Mouse (Mus musculus) midbrain, embryonic 10.5 days (tissue): ENCODE measurements around the gene Fhod1. TPM values are rescaled to one million over a fixed set of nuclear protein-coding genes. Genes with fewer than 3 reads are reported as not detected.
A peak's percentile ranks its signal among the peaks of the same experiment; 100 is the strongest.

Source experiments
- DNase-seq: peaks from one replicate; pipeline ENCODE4 v3.0.0-alpha.2; 2017; ENCODE audit warnings: low spot score
- H3K27ac ChIP-seq: fragments of 300-500 bp; sonication (generic); replicated peaks from 2 replicates; pipeline ENCODE4 v1.5.1; 2016; ENCODE audit warnings: mild to moderate bottlenecking
- H3K27me3 ChIP-seq: fragments of 300-500 bp; sonication (generic); 2 replicates; pipeline ENCODE4 v1.6.1; 2016; ENCODE audit warnings: low read depth, mild to moderate bottlenecking; ENCODE audit not compliant: poor library complexity, severe bottlenecking
- H3K36me3 ChIP-seq: fragments of 300-500 bp; sonication (generic); 2 replicates; pipeline ENCODE4 v1.6.1; 2016; ENCODE audit warnings: mild to moderate bottlenecking, moderate library complexity
- H3K4me1 ChIP-seq: fragments of 300-500 bp; sonication (generic); 2 replicates; pipeline ENCODE4 v1.6.1; 2016
- H3K4me3 ChIP-seq: fragments of 300-500 bp; sonication (generic); 2 replicates; pipeline ENCODE4 v1.5.1; 2016; ENCODE audit warnings: mild to moderate bottlenecking, moderate library complexity
- H3K9me3 ChIP-seq: fragments of 300-500 bp; sonication (generic); replicated peaks from 2 replicates; pipeline ENCODE4 v1.6.1; 2016; ENCODE audit warnings: mild to moderate bottlenecking
- WGBS: fragments of 180-500 bp; shearing (Covaris S2); methylation state at CpG from one replicate; pipeline ENCODE4 v1.1.7; 2016; 5-methylcytosine and 5-hydroxymethylcytosine counted together
- polyA plus RNA-seq: library from polyadenylated mRNA; unstranded; fragments of >200 nt; fragmentation: Nextera tagmentation; extraction: Ambion mirVana; gene quantifications from 2 replicates; pipeline ENCODE4 v1.2.1, GENCODE M21; 2016

Fhod1 gene
- 1.9 and 2.2 TPM in 2 replicates for polyA plus RNA-seq

DNA sequence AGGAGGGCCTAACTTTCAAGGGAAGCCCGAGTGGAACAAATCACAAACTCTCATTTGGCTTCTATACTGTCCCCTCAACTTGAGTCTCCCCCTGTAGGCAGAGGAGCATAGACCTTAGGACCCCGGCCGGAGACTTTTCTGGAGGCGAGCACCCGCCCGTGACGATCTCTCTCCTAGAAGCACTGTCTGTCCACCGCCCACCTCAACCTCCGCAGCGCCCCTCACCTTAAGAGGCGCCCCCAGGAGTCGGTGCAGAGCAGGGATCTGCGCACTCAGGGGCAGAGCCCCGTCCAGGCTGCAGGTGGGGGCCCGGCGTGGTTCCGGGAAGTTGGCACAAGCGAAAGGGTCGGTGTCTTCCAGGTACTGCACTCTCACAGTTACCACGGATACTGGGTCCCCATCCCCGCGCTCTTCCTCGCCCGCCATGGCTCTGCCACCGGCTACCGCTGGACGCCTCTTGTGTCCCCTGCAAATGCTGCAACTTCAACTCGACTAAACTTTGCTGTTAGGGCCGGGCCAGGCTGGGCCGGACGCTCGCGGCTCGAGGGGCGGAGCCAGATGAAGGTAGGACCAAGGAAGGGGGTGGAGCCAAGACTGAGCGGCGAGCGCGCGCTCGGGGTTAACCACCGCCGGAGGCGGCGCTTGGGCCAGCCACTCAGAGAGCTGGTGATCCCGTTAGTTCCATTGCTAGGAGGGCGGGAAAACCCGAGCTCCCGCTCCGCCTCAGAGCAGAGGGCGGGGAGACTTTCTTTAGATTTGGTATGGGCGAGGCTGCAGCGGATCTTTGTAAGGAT is at the start of gene Fhod1:
Gene Fhod1 (minus strand): TSS at position 526 of the 794 bp plus-strand sequence.
- H3K27me3 ChIP-seq, result peaks cover 21% of the 10 kb centered on the region
- H3K27ac ChIP-seq, result peak within 1 kb of the TSS; percentile 89
- DNase-seq, result peak; percentile 96
- WGBS, result under 1% methylated on average over 53 of the region's 53 CpGs
- no peaks in the 10 kb centered on the region for H3K36me3 ChIP-seq
- peak within 1 kb of the TSS; percentile 76 for H3K4me3 ChIP-seq
- no peaks in the 10 kb centered on the region for H3K9me3 ChIP-seq
- H3K4me1 ChIP-seq, result peaks cover 65% of the 10 kb centered on the region

DNA sequence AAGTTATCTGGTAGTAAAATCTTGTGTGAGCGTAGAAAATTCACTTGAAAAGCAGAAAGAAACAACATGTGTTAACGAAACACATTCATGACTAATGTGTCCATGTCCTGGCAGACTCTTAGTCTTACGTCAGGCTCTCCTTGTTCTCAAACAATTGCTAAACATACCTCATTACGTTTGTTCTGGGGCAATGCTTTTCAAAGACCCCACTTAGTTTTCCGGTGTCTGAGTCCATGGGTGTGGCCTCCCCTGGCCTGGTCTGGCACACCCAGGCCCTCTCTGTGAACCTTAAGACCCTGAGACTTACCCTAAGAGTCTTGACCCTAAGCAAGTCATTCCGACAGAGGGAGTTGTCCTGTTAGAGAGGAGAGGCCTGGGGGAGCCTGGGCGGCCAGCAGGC is 46.2 kb upstream of the Fhod1 start:
- no peak overlapping the region for H3K27ac ChIP-seq
- no peaks in the 10 kb centered on the region for H3K4me1 ChIP-seq
- WGBS, result 77% methylated on average over 7 of the region's 7 CpGs
- H3K27me3 ChIP-seq, result no peaks in the 10 kb centered on the region
- DNase-seq, result no peak
- no peak overlapping the region for H3K4me3 ChIP-seq
- H3K9me3 ChIP-seq, result no peaks in the 10 kb centered on the region
- H3K36me3 ChIP-seq, result no peaks in the 10 kb centered on the region

- WGBS, result 92% methylated on average over 12 of the region's 12 CpGs
- DNase-seq, result no peak
- Histone ChIP-seq H3K27me3 (no peaks in the 10 kb centered on the region), H3K4me1 (no peaks in the 10 kb centered on the region), H3K9me3 (no peaks in the 10 kb centered on the region), H3K4me3 (no peak overlapping the region), H3K27ac (no peak overlapping the region), H3K36me3 (no peaks in the 10 kb centered on the region)
These were observed 45.5 kb upstream of the Fhod1 start for GRCm38 (mm10) chr8:105393089-105393787.

GRCm38 (mm10) chr8:105389096-105389495 is 41.3 kb upstream of the Fhod1 start:
- DNase-seq, result no peak
- H3K36me3 ChIP-seq, result no peaks in the 10 kb centered on the region
- H3K4me3 ChIP-seq, result no peak overlapping the region
- H3K9me3 ChIP-seq, result no peaks in the 10 kb centered on the region
- H3K4me1 ChIP-seq, result no peaks in the 10 kb centered on the region; the same call in 1 of the 2 replicates
- 87% methylated on average over 6 of the region's 6 CpGs for WGBS
- no peaks in the 10 kb centered on the region for H3K27me3 ChIP-seq
- no peak overlapping the region for H3K27ac ChIP-seq

GRCm38 (mm10) chr8:105387151-105387550 is 39.4 kb upstream of the Fhod1 start:
- Histone ChIP-seq H3K27ac (no peak overlapping the region), H3K27me3 (no peaks in the 10 kb centered on the region), H3K9me3 (no peaks in the 10 kb centered on the region), H3K4me1 (no peaks in the 10 kb centered on the region; the same call in 1 of the 2 replicates), H3K36me3 (no peaks in the 10 kb centered on the region), H3K4me3 (no peak overlapping the region)
- 73% methylated on average over 1 of the region's 1 CpGs for WGBS
- DNase-seq, result no peak

DNA sequence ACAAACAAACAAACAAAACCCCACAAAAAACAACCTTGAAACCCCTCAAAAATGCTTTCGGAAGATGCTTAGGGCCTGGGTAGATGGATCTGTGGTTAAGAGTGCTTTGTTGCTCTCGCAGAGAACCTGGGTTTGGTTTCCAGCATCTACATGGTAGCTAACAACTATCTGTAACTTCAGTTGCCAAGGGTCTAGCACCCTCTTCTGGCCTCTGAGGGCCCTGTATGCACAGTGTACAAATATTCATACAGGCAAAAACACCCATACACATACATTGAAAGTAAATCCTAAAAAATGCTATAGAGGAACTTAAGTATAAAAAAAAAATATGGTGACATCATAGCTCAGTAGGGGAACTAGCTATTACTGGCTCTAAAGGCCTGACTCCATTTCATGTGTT is 36.3 kb upstream of the Fhod1 start:
- Histone ChIP-seq H3K27ac (no peak overlapping the region), H3K4me1 (no peaks in the 10 kb centered on the region; the same call in 1 of the 2 replicates), H3K4me3 (no peak overlapping the region), H3K36me3 (no peaks in the 10 kb centered on the region), H3K9me3 (no peaks in the 10 kb centered on the region), H3K27me3 (no peaks in the 10 kb centered on the region)
- 92% methylated on average over 2 of the region's 2 CpGs for WGBS
- no peak for DNase-seq

GRCm38 (mm10) chr8:105380308-105380707 is 32.6 kb upstream of the Fhod1 start:
- Histone ChIP-seq H3K9me3 (peaks cover under 1% of the 10 kb centered on the region; the same call in 1 of the 2 replicates), H3K27ac (0 out of 2 replicates have a peak overlapping the region, but pooled peaks have one; percentile 6), H3K4me3 (no peak overlapping the region), H3K4me1 (peaks cover 5% of the 10 kb centered on the region; the same call in 1 of the 2 replicates), H3K36me3 (no peaks in the 10 kb centered on the region), H3K27me3 (no peaks in the 10 kb centered on the region)
- 87% methylated on average over 12 of the region's 12 CpGs for WGBS
- DNase-seq, result no peak

GRCm38 (mm10) chr8:105378673-105379072 is 30.9 kb upstream of the Fhod1 start:
- H3K27me3 ChIP-seq, result peaks cover 9% of the 10 kb centered on the region; the same call in 1 of the 2 replicates
- DNase-seq, result no peak
- H3K27ac ChIP-seq, result no peak overlapping the region
- H3K9me3 ChIP-seq, result peaks cover 10% of the 10 kb centered on the region; the same call in 1 of the 2 replicates
- H3K4me1 ChIP-seq, result peaks cover 15% of the 10 kb centered on the region
- H3K4me3 ChIP-seq, result no peak overlapping the region
- H3K36me3 ChIP-seq, result no peaks in the 10 kb centered on the region
- 85% methylated on average over 19 of the region's 19 CpGs for WGBS

DNA sequence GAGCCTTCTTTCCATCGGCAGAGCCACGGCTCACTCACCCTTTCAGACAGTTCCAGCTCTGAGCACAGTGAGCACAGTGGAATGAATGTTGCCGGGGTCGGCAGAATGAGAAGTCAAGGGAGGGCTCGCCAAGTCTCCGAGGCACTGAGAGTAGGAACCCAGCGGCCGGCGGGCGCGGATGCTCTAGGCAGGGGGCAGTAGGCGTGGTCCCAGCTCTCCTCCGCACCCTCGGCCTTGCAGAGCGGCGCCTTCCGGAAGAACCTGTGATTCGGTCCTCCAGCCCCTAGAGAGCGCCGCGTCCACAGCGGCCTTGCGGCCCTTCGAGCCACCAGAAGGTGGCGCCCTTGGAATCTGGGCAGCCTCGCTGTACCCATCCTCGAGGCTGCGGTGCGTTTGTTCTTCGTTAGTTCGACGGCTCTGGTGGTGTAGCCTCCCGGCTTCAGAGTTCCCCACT is 26.8 kb upstream of the Fhod1 start:
- H3K4me3 ChIP-seq, result peak overlapping the region; percentile 46
- no peaks in the 10 kb centered on the region for H3K36me3 ChIP-seq
- peak; percentile 49 for DNase-seq
- H3K27ac ChIP-seq, result peak overlapping the region; percentile 42; the same call in 1 of the 2 replicates
- H3K9me3 ChIP-seq, result peaks cover 10% of the 10 kb centered on the region; the same call in 1 of the 2 replicates
- H3K27me3 ChIP-seq, result peaks cover 18% of the 10 kb centered on the region; the same call in 1 of the 2 replicates
- peaks cover 15% of the 10 kb centered on the region for H3K4me1 ChIP-seq
- 27% methylated on average over 33 of the region's 33 CpGs for WGBS

DNA sequence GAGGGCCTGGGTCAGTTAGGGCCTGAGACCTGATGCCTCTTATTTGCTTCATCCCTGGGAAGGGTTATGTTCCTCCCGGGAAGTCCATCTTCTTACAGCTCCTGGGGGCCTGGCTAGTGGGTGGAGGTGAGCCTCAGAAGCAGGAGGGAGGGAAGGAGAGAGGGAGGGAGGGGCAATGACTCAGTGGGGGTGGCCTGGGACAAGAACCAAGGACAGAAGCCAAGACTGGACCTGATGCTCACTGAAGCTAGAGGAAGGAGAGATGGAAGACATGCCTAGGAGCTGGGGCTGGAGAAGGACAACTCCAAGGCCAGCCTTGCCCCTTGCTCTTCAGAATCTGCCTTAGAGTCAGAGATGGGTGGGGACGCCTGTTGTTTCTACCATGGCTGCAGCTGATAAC is 25.3 kb upstream of the Fhod1 start, which contains the start of gene Plekhg4:
Gene Plekhg4 (plus strand): TSS at position 243 of the 400 bp plus-strand sequence.
- Histone ChIP-seq H3K36me3 (peaks cover 8% of the 10 kb centered on the region), H3K4me3 (peak within 1 kb of the TSS; percentile 46; the same call in 1 of the 2 replicates), H3K27me3 (peaks cover 18% of the 10 kb centered on the region; the same call in 1 of the 2 replicates), H3K4me1 (peaks cover 12% of the 10 kb centered on the region), H3K9me3 (peaks cover 10% of the 10 kb centered on the region; the same call in 1 of the 2 replicates), H3K27ac (no peak within 1 kb of the TSS)
- WGBS, result 62% methylated on average over 2 of the region's 2 CpGs
- no peak for DNase-seq

DNA sequence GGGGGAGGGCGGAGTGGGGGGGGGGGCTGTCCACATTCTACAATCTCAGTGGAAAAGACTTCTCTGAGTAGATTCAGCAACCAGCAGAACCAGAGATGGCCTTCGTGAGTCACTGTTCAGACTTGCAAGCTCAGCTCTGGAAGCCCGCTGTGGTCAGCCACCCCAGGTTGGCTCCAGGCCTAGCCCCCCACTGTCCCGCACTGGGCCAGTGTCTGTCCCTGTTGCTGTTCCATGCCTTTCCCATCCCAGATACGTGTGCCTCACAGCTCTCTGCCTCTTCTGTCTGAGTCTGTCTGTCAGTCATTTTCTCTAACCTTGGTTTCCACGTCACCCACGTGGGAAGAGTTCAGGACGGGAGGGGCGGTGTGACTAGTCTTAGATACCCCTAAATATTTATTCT is 24.7 kb upstream of the Fhod1 start:
- peaks cover 10% of the 10 kb centered on the region; the same call in 1 of the 2 replicates for H3K9me3 ChIP-seq
- H3K4me1 ChIP-seq, result peaks cover 12% of the 10 kb centered on the region
- H3K36me3 ChIP-seq, result peaks cover 14% of the 10 kb centered on the region
- 77% methylated on average over 9 of the region's 9 CpGs for WGBS
- no peak for DNase-seq
- no peak overlapping the region for H3K27ac ChIP-seq
- H3K27me3 ChIP-seq, result peaks cover 18% of the 10 kb centered on the region; the same call in 1 of the 2 replicates
- no peak overlapping the region for H3K4me3 ChIP-seq

DNA sequence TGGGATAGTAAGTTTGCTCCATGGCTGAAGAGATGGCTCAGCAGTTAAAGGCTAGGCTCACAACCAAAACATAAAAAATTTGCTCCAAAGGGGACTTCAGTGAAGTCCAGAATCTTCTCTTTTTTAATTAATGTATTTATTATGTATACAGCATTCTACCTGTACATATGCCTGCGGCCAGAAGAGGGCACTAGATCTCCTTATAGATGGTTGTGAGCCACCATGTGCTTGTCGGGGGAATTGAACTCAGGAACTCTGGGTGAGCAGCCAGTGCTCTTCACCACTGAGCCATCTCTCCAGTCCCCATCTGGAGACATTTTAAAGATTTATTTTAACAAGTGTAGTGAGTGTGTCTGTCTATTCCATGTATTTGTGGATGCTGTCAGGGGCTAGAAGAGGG is 19.4 kb upstream of the Fhod1 start:
- WGBS, result 77% methylated on average over 2 of the region's 2 CpGs
- Histone ChIP-seq H3K27ac (no peak overlapping the region), H3K4me1 (no peaks in the 10 kb centered on the region), H3K4me3 (no peak overlapping the region), H3K9me3 (no peaks in the 10 kb centered on the region), H3K27me3 (no peaks in the 10 kb centered on the region), H3K36me3 (peaks cover 50% of the 10 kb centered on the region)
- DNase-seq, result no peak
